Comparison of ENCODE assay signal across 31 mouse cellular contexts in genomic region chr4:154055482-154055881, GRCm38 (mm10). TPM values are rescaled to one million over a fixed set of nuclear protein-coding genes. Genes with fewer than 3 reads are reported as not detected.
DNase-seq lines count a peak whose midpoint lies in the region; ATAC-seq and TF ChIP-seq lines count a peak whose summit lies in the region.
"Had no signal": no experiment of that assay in that cellular context is flagged by ENCODE, and none has a peak within 500 bp of the region (broad histone marks: within the 10 kb centered on the region; RNA-seq: fewer than 3 reads in every experiment).

No protein-coding gene starts in this region.

- no peak overlapping the region for H3K4me2 ChIP-seq in heart, embryonic 15.5 days
- H3K4me2 ChIP-seq: forebrain, embryonic 12.5 days; neural tube, embryonic 13.5 days had no signal

- 0 out of 2 replicates have a peak, but pooled peaks cover 4% of the 10 kb centered on the region for H3K4me1 ChIP-seq in heart, embryonic 15.5 days (replicated peaks)
- H3K4me1 ChIP-seq in heart, embryonic 10.5 days = no peaks in the 10 kb centered on the region
- H3K4me1 ChIP-seq in embryonic fibroblast, embryonic 13.5 days (ENCODE audit: control insufficient read depth, insufficient read depth, low read length) = peaks cover 11% of the 10 kb centered on the region
- H3K4me1 ChIP-seq: forebrain, embryonic 12.5 days; hindbrain, embryonic 10.5 days; midbrain, embryonic 10.5 days; neural tube, embryonic 13.5 days had no signal

- TF ChIP-seq CTCF in embryonic fibroblast, embryonic 13.5 days (IDR thresholded peaks at IDR 0.05; ENCODE audit: borderline replicate concordance, insufficient read depth, low read length) = no peak

- H3K36me3 ChIP-seq in heart, embryonic 15.5 days = no peaks in the 10 kb centered on the region
- no peaks in the 10 kb centered on the region for H3K36me3 ChIP-seq in heart, embryonic 10.5 days
- H3K36me3 ChIP-seq: forebrain, embryonic 12.5 days; hindbrain, embryonic 10.5 days; midbrain, embryonic 10.5 days; neural tube, embryonic 13.5 days had no signal

- peak; percentile 18; the same call in 1 of the 2 replicates for ATAC-seq in heart, embryonic 15.5 days (replicated peaks; ENCODE audit: insufficient number of reproducible peaks, insufficient read depth, low FRiP score, low read depth)
- no peak for ATAC-seq in CD4-positive, CD25-positive, alpha-beta regulatory T cell, adult 4 months
- ATAC-seq: hindbrain, embryonic 16.5 days; intestine, embryonic 16.5 days; lung, postnatal 0 days; midbrain, embryonic 16.5 days had no signal

- peak; percentile 34 for DNase-seq in gastrocnemius, adult 18-20 months (ENCODE audit: low spot score)
- no peak for DNase-seq in gastrocnemius, postnatal 10 days
- DNase-seq in heart, embryonic 10.5 days (ENCODE audit: low spot score) = no peak
- no peak for DNase-seq in ovary, postnatal 36 days (ENCODE audit: low spot score)
- DNase-seq: adrenal gland, adult 2 months; cerebellum, adult 18-20 months; cerebellum, postnatal 25 days; kidney, postnatal 25 days; layer of hippocampus, postnatal 36 days had no signal

- peaks cover 11% of the 10 kb centered on the region; the same call in 1 of the 2 replicates for H3K27me3 ChIP-seq in heart, embryonic 15.5 days
- peaks cover 28% of the 10 kb centered on the region; the same call in 1 of the 2 replicates for H3K27me3 ChIP-seq in heart, embryonic 10.5 days (ENCODE audit: insufficient read depth, poor library complexity, severe bottlenecking)

- H3K9ac ChIP-seq in heart, embryonic 15.5 days = no peak overlapping the region
- H3K9ac ChIP-seq: forebrain, embryonic 12.5 days; neural tube, embryonic 13.5 days had no signal

- WGBS in heart, embryonic 15.5 days = 70% methylated on average over 7 of the region's 7 CpGs
- WGBS in heart, embryonic 10.5 days = 81% methylated on average over 7 of the region's 7 CpGs

- no peaks in the 10 kb centered on the region for H3K9me3 ChIP-seq in heart, embryonic 15.5 days (replicated peaks)
- no peaks in the 10 kb centered on the region for H3K9me3 ChIP-seq in heart, embryonic 10.5 days
- H3K9me3 ChIP-seq: forebrain, embryonic 12.5 days; hindbrain, embryonic 10.5 days; midbrain, embryonic 10.5 days; neural tube, embryonic 13.5 days had no signal

- TF ChIP-seq POLR2A in embryonic fibroblast, embryonic 13.5 days (IDR thresholded peaks at IDR 0.05; ENCODE audit: low read depth, low read length) = no peak

- no peak overlapping the region for H3K27ac ChIP-seq in heart, embryonic 15.5 days
- no peak overlapping the region for H3K27ac ChIP-seq in heart, embryonic 10.5 days
- H3K27ac ChIP-seq in embryonic fibroblast, embryonic 13.5 days (ENCODE audit: insufficient read depth, low read length) = peak overlapping the region; percentile 32
- H3K27ac ChIP-seq: forebrain, embryonic 12.5 days; hindbrain, embryonic 10.5 days; macrophage; midbrain, embryonic 10.5 days; neural tube, embryonic 13.5 days had no signal

- no peak overlapping the region for H3K4me3 ChIP-seq in heart, embryonic 15.5 days
- no peak overlapping the region for H3K4me3 ChIP-seq in heart, embryonic 10.5 days
- no peak overlapping the region for H3K4me3 ChIP-seq in embryonic fibroblast, embryonic 13.5 days (ENCODE audit: insufficient read depth, low read length)
- H3K4me3 ChIP-seq: erythroblast, embryonic 14.5 days; forebrain, embryonic 12.5 days; hindbrain, embryonic 10.5 days; midbrain, embryonic 10.5 days; myocyte; neural tube, embryonic 13.5 days had no signal

RNA-seq across cellular contexts. Expression of gene Ccdc27, which starts 13.0 kb away (rescaled TPM):
- total RNA-seq in gastrocnemius, adult 18-20 months (2021) = not detected
- not detected for total RNA-seq in gastrocnemius, postnatal 10 days (2021)
- polyA plus RNA-seq in heart, embryonic 15.5 days (2015; fragmentation: Nextera tagmentation; extraction: Ambion mirVana) = not detected in 2 replicates
- polyA plus RNA-seq in heart, embryonic 10.5 days (2016; fragmentation: Nextera tagmentation; extraction: Ambion mirVana) = not detected in 2 replicates
- polyA plus RNA-seq in embryonic fibroblast, embryonic 13.5 days (2011; ENCODE audit: insufficient read length, low read depth, missing spikeins) = not detected in 2 replicates
- not detected for polyA plus RNA-seq in CD4-positive, CD25-positive, alpha-beta regulatory T cell, adult 4 months (2017; shearing (Covaris generic))
- total RNA-seq: adrenal gland, adult 2 months; ES-E14; granulocyte monocyte progenitor cell, adult 5-6 weeks; liver, adult 2 months had no signal
- polyA plus RNA-seq: adrenal gland, adult 2 months; erythroblast, embryonic 14.5 days; forebrain, embryonic 12.5 days; hindbrain, embryonic 10.5 days; hindbrain, embryonic 16.5 days; intestine, embryonic 16.5 days; kidney, embryonic 14.5 days; limb, embryonic 11.5 days; liver, adult 2 months; lung, postnatal 0 days; macrophage; midbrain, embryonic 10.5 days; midbrain, embryonic 16.5 days; myocyte; neural tube, embryonic 13.5 days; small intestine, adult 2 months; stomach, embryonic 16.5 days; thymus, postnatal 0 days had no signal

RNA-seq across cellular contexts. Expression of gene Smim1, which starts 29.5 kb away (rescaled TPM):
- total RNA-seq in gastrocnemius, adult 18-20 months (2021) = 1 to 10 TPM; 1.4 to 2.2 TPM
- total RNA-seq in gastrocnemius, postnatal 10 days (2021) = 10 to 100 TPM; 10.2 to 11.1 TPM
- polyA plus RNA-seq in heart, embryonic 15.5 days (2015; fragmentation: Nextera tagmentation; extraction: Ambion mirVana) = 41.4 and 52.6 TPM in 2 replicates
- 120 and 132 TPM in 2 replicates for polyA plus RNA-seq in heart, embryonic 10.5 days (2016; fragmentation: Nextera tagmentation; extraction: Ambion mirVana)
- polyA plus RNA-seq in embryonic fibroblast, embryonic 13.5 days (2011; ENCODE audit: insufficient read length, low read depth, missing spikeins) = 26.4 and 28.7 TPM in 2 replicates
- polyA plus RNA-seq in CD4-positive, CD25-positive, alpha-beta regulatory T cell, adult 4 months (2017; shearing (Covaris generic)) = under 1 TPM; 0.12 to 0.65 TPM

RNA-seq across cellular contexts. Expression of gene Lrrc47, which starts 44.0 kb away (rescaled TPM):
- total RNA-seq in gastrocnemius, adult 18-20 months (2021) = 10 to 100 TPM; 26.3 to 27.8 TPM
- total RNA-seq in gastrocnemius, postnatal 10 days (2021) = 10 to 100 TPM; 28.7 to 34.6 TPM
- polyA plus RNA-seq in heart, embryonic 15.5 days (2015; fragmentation: Nextera tagmentation; extraction: Ambion mirVana) = 13.4 and 20.9 TPM in 2 replicates
- polyA plus RNA-seq in heart, embryonic 10.5 days (2016; fragmentation: Nextera tagmentation; extraction: Ambion mirVana) = 18.5 and 27.0 TPM in 2 replicates
- 40.4 and 41.8 TPM in 2 replicates for polyA plus RNA-seq in embryonic fibroblast, embryonic 13.5 days (2011; ENCODE audit: insufficient read length, low read depth, missing spikeins)
- polyA plus RNA-seq in CD4-positive, CD25-positive, alpha-beta regulatory T cell, adult 4 months (2017; shearing (Covaris generic)) = 1 to 10 TPM; 4.6 to 7.3 TPM

Comparison
In these comparisons a context has a peak if more than half of its experiments do, and no peak if none do; other contexts are left out.
1. RNA of gene Smim1, which starts 29.5 kb away (polyA plus RNA-seq): 120 to 132 TPM in heart, embryonic 10.5 days, 41.4 to 52.6 TPM in heart, embryonic 15.5 days and 26.4 to 28.7 TPM in embryonic fibroblast, embryonic 13.5 days; 0.12 to 0.65 TPM in CD4-positive, CD25-positive, alpha-beta regulatory T cell, adult 4 months; every median in the first group is over 10 times any median in the second.